Mouse (Mus musculus): ENCODE data around the gene Ctsq. TPM values are rescaled to one million over a fixed set of nuclear protein-coding genes. Genes with fewer than 3 reads are reported as not detected.
A peak's percentile ranks its signal among the peaks of the same experiment; 100 is the strongest.
"Not testable (repeated sequence)": the region's sequence is repeated elsewhere in the genome, so short reads cannot be mapped to it uniquely, and the experiment has no call there.

Ctsq gene
- not detected in 2 replicates for polyA plus RNA-seq (2015; fragmentation: Nextera tagmentation; extraction: Ambion mirVana)

- H3K36me3 ChIP-seq (ENCODE audit: insufficient read depth, low read length), result no peaks in the 10 kb centered on the region
- H3K27me3 ChIP-seq (ENCODE audit: insufficient read depth, low read length), result no peaks in the 10 kb centered on the region
- ATAC-seq (replicated peaks; ENCODE audit: low FRiP score, low read depth) (no peak), DNase-seq (ENCODE audit: low spot score) (no peak)
- WGBS, result 50% methylated on average over 3 of the region's 3 CpGs
- H3K9ac ChIP-seq (ENCODE audit: low read depth, low read length), result no peak within 1 kb of the TSS
- no peak for TF ChIP-seq CTCF (IDR thresholded peaks at IDR 0.05; ENCODE audit: low read depth)
- H3K27ac ChIP-seq, result no peak within 1 kb of the TSS
- H3K9me3 ChIP-seq (replicated peaks; ENCODE audit: low read length), result no peaks in the 10 kb centered on the region
- H3K4me3 ChIP-seq (replicated peaks; ENCODE audit: low read depth, low read length), result no peak within 1 kb of the TSS
- no peaks in the 10 kb centered on the region for H3K4me1 ChIP-seq (replicated peaks; ENCODE audit: insufficient read depth, low read length)
- H3K4me2 ChIP-seq (ENCODE audit: low read length), result no peak within 1 kb of the TSS
These were observed at the start of gene Ctsq for GRCm38 (mm10) chr13:61040531-61040930. TSS of gene Ctsq (minus strand) at chr13:61040631.

GRCm38 (mm10) chr13:61022785-61023184 lies 17.6 kb downstream of the Ctsq start:
- DNase-seq (ENCODE audit: low spot score) (no peak), ATAC-seq (replicated peaks; ENCODE audit: low FRiP score, low read depth) (no peak)
- Histone ChIP-seq H3K27ac (no peak overlapping the region), H3K9me3 (replicated peaks; ENCODE audit: low read length) (no peaks in the 10 kb centered on the region), H3K27me3 (ENCODE audit: insufficient read depth, low read length) (no peaks in the 10 kb centered on the region), H3K9ac (ENCODE audit: low read depth, low read length) (no peak overlapping the region), H3K4me2 (ENCODE audit: low read length) (no peak overlapping the region), H3K4me1 (replicated peaks; ENCODE audit: insufficient read depth, low read length) (no peaks in the 10 kb centered on the region), H3K4me3 (replicated peaks; ENCODE audit: low read depth, low read length) (no peak overlapping the region), H3K36me3 (ENCODE audit: insufficient read depth, low read length) (no peaks in the 10 kb centered on the region)
- WGBS, result 90% methylated on average over 3 of the region's 3 CpGs
- TF ChIP-seq CTCF (IDR thresholded peaks at IDR 0.05; ENCODE audit: low read depth), result no peak

DNA sequence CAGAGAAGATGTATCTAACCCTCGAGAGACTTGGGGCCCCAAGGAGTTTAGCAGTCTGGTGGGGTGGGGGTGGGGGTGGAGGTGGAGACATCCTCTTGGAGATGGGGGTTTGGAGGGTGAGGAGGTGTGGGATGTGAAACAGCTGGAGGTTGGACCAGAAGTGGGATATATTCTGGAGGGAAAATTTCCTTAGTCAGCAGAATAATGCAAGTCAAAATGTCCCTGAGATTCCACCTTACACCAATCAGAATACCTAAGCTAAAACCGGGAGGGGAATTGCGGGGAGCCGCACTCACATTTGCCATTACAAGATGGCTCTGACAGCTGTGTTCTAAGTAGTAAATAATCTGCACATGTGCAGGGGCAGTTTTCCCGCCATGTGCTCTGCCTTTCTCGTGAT lies 18.6 kb downstream of the Ctsq start:
- Histone ChIP-seq H3K27ac (no peak overlapping the region), H3K27me3 (ENCODE audit: insufficient read depth, low read length) (no peaks in the 10 kb centered on the region), H3K9me3 (replicated peaks; ENCODE audit: low read length) (no peaks in the 10 kb centered on the region), H3K4me2 (ENCODE audit: low read length) (no peak overlapping the region), H3K9ac (ENCODE audit: low read depth, low read length) (no peak overlapping the region), H3K36me3 (ENCODE audit: insufficient read depth, low read length) (no peaks in the 10 kb centered on the region), H3K4me1 (replicated peaks; ENCODE audit: insufficient read depth, low read length) (no peaks in the 10 kb centered on the region), H3K4me3 (replicated peaks; ENCODE audit: low read depth, low read length) (no peak overlapping the region)
- WGBS, result 89% methylated on average over 5 of the region's 6 CpGs
- TF ChIP-seq CTCF (IDR thresholded peaks at IDR 0.05; ENCODE audit: low read depth), result no peak
- DNase-seq (ENCODE audit: low spot score) (no peak), ATAC-seq (replicated peaks; ENCODE audit: low FRiP score, low read depth) (no peak)

- 81% methylated on average over 4 of the region's 4 CpGs for WGBS
- H3K9ac ChIP-seq (ENCODE audit: low read depth, low read length), result no peak overlapping the region
- no peak for DNase-seq (ENCODE audit: low spot score)
- no peaks in the 10 kb centered on the region for H3K27me3 ChIP-seq (ENCODE audit: insufficient read depth, low read length)
- no peak overlapping the region for H3K4me3 ChIP-seq (replicated peaks; ENCODE audit: low read depth, low read length)
- H3K9me3 ChIP-seq (replicated peaks; ENCODE audit: low read length), result no peaks in the 10 kb centered on the region
- TF ChIP-seq CTCF (IDR thresholded peaks at IDR 0.05; ENCODE audit: low read depth), result no peak
- no peak overlapping the region for H3K27ac ChIP-seq
- no peak overlapping the region for H3K4me2 ChIP-seq (ENCODE audit: low read length)
- H3K36me3 ChIP-seq (ENCODE audit: insufficient read depth, low read length), result no peaks in the 10 kb centered on the region
- H3K4me1 ChIP-seq (replicated peaks; ENCODE audit: insufficient read depth, low read length), result no peaks in the 10 kb centered on the region
- no peak for ATAC-seq (replicated peaks; ENCODE audit: low FRiP score, low read depth)
These were observed 30.3 kb downstream of the Ctsq start for GRCm38 (mm10) chr13:61010171-61010570.

DNA sequence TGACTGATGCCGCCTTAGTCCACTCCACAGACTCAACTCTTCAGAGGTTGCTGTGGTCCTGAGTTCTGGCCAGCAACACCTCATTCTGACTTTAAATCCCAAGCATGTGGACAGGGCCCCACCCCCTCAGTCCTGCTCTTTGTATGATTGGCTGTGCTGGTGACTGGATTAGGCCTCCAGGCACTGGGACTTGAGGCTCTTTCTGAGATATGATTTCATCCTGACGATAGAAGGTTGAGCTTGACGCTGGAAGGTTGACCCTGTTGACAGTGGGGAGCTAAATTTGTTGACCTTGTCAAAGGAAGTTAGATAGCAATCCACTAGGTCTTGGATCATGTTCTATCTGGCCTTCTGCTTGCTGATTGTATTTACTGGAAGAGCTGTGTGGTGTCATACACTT lies 34.6 kb downstream of the Ctsq start, which contains the start of gene Ctsj:
Ctsj (minus strand) TSS at position 101 of the 400 bp plus-strand sequence.
- no peak within 1 kb of the TSS for H3K4me3 ChIP-seq (replicated peaks; ENCODE audit: low read depth, low read length)
- no peaks in the 10 kb centered on the region for H3K36me3 ChIP-seq (ENCODE audit: insufficient read depth, low read length)
- 70% methylated on average over 3 of the region's 3 CpGs for WGBS
- no peak for TF ChIP-seq CTCF (IDR thresholded peaks at IDR 0.05; ENCODE audit: low read depth)
- ATAC-seq (replicated peaks; ENCODE audit: low FRiP score, low read depth), result no peak
- H3K4me1 ChIP-seq (replicated peaks; ENCODE audit: insufficient read depth, low read length), result no peaks in the 10 kb centered on the region
- no peak for DNase-seq (ENCODE audit: low spot score)
- no peaks in the 10 kb centered on the region for H3K27me3 ChIP-seq (ENCODE audit: insufficient read depth, low read length)
- H3K9me3 ChIP-seq (replicated peaks; ENCODE audit: low read length), result no peaks in the 10 kb centered on the region
- H3K4me2 ChIP-seq (ENCODE audit: low read length), result no peak within 1 kb of the TSS
- H3K27ac ChIP-seq, result no peak within 1 kb of the TSS
- H3K9ac ChIP-seq (ENCODE audit: low read depth, low read length), result no peak within 1 kb of the TSS

DNA sequence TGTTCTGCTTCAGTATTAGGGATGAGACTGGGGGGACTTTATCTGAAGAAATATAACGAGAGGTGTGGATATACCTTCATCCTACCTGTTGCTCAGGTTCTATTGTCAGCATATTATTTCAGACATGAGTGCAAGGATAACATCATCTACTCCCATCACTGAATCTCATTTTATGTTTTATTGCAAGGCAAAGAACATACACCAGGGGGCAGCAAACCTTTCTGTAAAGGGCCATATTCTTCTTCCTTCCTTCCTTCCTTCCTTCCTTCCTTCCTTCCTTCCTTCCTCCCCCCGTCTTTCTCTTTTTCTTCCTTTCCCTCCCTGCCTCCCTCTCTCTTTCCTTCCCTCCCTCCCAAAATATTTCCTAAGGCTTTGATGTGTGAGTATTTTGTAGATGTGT lies 42.8 kb downstream of the Ctsq start:
- no peaks in the 10 kb centered on the region for H3K4me1 ChIP-seq (replicated peaks; ENCODE audit: insufficient read depth, low read length)
- H3K9me3 ChIP-seq (replicated peaks; ENCODE audit: low read length), result no peaks in the 10 kb centered on the region
- H3K4me2 ChIP-seq (ENCODE audit: low read length), result no peak overlapping the region
- no peaks in the 10 kb centered on the region for H3K27me3 ChIP-seq (ENCODE audit: insufficient read depth, low read length)
- TF ChIP-seq CTCF (IDR thresholded peaks at IDR 0.05; ENCODE audit: low read depth), result peak; percentile 35; the same call in 1 of the 2 replicates
- no peak overlapping the region for H3K9ac ChIP-seq (ENCODE audit: low read depth, low read length)
- no peaks in the 10 kb centered on the region for H3K36me3 ChIP-seq (ENCODE audit: insufficient read depth, low read length)
- ATAC-seq (replicated peaks; ENCODE audit: low FRiP score, low read depth), result no peak
- no peak for DNase-seq (ENCODE audit: low spot score)
- H3K27ac ChIP-seq, result no peak overlapping the region
- H3K4me3 ChIP-seq (replicated peaks; ENCODE audit: low read depth, low read length), result no peak overlapping the region
- 48% methylated on average over 2 of the region's 2 CpGs for WGBS

- H3K4me3 ChIP-seq (replicated peaks; ENCODE audit: low read depth, low read length); H3K27me3 ChIP-seq (ENCODE audit: insufficient read depth, low read length); H3K4me2 ChIP-seq (ENCODE audit: low read length); H3K9ac ChIP-seq (ENCODE audit: low read depth, low read length); H3K9me3 ChIP-seq (replicated peaks; ENCODE audit: low read length); ATAC-seq (replicated peaks; ENCODE audit: low FRiP score, low read depth); DNase-seq (ENCODE audit: low spot score); H3K36me3 ChIP-seq (ENCODE audit: insufficient read depth, low read length); H3K27ac ChIP-seq; H3K4me1 ChIP-seq (replicated peaks; ENCODE audit: insufficient read depth, low read length): not testable (repeated sequence)
- 68% methylated on average over 4 of the region's 5 CpGs for WGBS
These were observed 53.5 kb downstream of the Ctsq start for GRCm38 (mm10) chr13:60986915-60987314.

Other genes starting within 250 kb of the Ctsq start
- not detected in 2 replicates for gene Ctsll3, start 237.8 kb downstream of the Ctsq start, polyA plus RNA-seq (2015; fragmentation: Nextera tagmentation; extraction: Ambion mirVana)
- 0.22 TPM in 1 of 2 replicates, not detected in the other for gene 4930486L24Rik, start 176.2 kb downstream of the Ctsq start, polyA plus RNA-seq (2015; fragmentation: Nextera tagmentation; extraction: Ambion mirVana)
- 0.18 TPM in 1 of 2 replicates, not detected in the other for gene Gm49392, start 143.7 kb downstream of the Ctsq start, polyA plus RNA-seq (2015; fragmentation: Nextera tagmentation; extraction: Ambion mirVana)
- 3.6 and 4.8 TPM in 2 replicates for gene Ctla2b, start 143.2 kb downstream of the Ctsq start, polyA plus RNA-seq (2015; fragmentation: Nextera tagmentation; extraction: Ambion mirVana)
- not detected in 2 replicates for gene Tpbpb, start 135.8 kb downstream of the Ctsq start, polyA plus RNA-seq (2015; fragmentation: Nextera tagmentation; extraction: Ambion mirVana)
- gene Gm49393, start 105.0 kb downstream of the Ctsq start, polyA plus RNA-seq (2015; fragmentation: Nextera tagmentation; extraction: Ambion mirVana), result not detected in 2 replicates
- gene Gm49391, start 104.1 kb downstream of the Ctsq start, polyA plus RNA-seq (2015; fragmentation: Nextera tagmentation; extraction: Ambion mirVana), result 0.66 and 2.6 TPM in 2 replicates
- gene Ctla2a, start 104.0 kb downstream of the Ctsq start, polyA plus RNA-seq (2015; fragmentation: Nextera tagmentation; extraction: Ambion mirVana), result 33.9 and 42.9 TPM in 2 replicates
- not detected in 2 replicates for gene Tpbpa, start 98.6 kb downstream of the Ctsq start, polyA plus RNA-seq (2015; fragmentation: Nextera tagmentation; extraction: Ambion mirVana)
- gene Ctsj, start 34.7 kb downstream of the Ctsq start, polyA plus RNA-seq (2015; fragmentation: Nextera tagmentation; extraction: Ambion mirVana), result not detected in 2 replicates
- not detected in 2 replicates for gene Ctsr, start 123.6 kb upstream of the Ctsq start, polyA plus RNA-seq (2015; fragmentation: Nextera tagmentation; extraction: Ambion mirVana)
- gene Cts6, start 162.8 kb upstream of the Ctsq start, polyA plus RNA-seq (2015; fragmentation: Nextera tagmentation; extraction: Ambion mirVana), result not detected in 2 replicates
- gene Cts8, start 214.7 kb upstream of the Ctsq start, polyA plus RNA-seq (2015; fragmentation: Nextera tagmentation; extraction: Ambion mirVana), result not detected in 2 replicates
- not detected in 2 replicates for gene Gm49398, start 248.2 kb upstream of the Ctsq start, polyA plus RNA-seq (2015; fragmentation: Nextera tagmentation; extraction: Ambion mirVana)

Data from kidney, postnatal 0 days (tissue).